Mouse (Mus musculus) thymus, adult 18-20 months (tissue): ENCODE data around the gene Ndufs2.

Source experiments
- DNase-seq, 2 experiments: peaks; one replicate each; pipeline ENCODE4 v3.0.0; 2022; ENCODE audit warnings: mixed read lengths in 2 of 2

Gene Ndufs2

DNA sequence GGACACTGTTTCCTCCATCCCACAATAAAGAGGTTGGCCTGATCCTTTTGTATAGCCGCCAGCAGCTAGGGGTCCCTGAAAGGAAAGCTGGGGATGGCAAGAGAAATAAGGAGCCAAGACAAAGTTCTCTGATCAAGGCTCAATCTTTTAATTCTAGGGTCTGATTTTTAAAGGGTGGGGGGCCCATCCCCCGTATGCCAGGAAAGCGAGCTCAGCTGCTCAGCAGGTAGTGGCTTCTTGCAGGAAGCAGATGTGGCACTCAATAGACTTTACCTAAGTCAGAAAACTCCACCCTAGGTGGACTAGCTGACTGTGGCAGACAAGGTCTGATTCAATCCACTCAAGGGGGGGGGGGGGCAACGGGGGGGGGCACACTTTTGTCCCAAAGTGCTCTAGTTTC lies 24.4 kb downstream of the Ndufs2 start:
- DNase-seq = no peak

DNA sequence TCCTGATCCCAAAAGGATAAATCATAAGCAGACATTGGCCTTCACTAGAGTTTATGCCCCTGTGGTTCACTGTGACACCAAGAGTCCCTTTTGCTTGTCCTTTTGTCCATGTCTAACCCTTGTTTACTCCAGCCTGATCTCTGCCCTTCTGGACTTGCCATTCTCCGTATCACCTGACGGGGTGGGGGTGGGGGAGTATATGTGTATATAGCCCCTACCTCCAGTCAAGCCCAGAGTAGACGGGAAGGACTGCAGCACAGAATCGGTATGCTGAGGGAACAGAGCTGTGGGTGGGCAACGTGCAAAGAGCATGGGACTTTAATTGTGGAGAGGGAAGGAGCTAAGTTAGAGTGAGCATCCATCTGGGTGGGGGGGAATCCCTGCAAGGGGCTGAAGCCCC lies 26.3 kb downstream of the Ndufs2 start, which contains the start of gene Apoa2:
TSS of gene Apoa2 (plus strand) at position 198 of the 400 bp plus-strand sequence.
- DNase-seq = no peak

DNA sequence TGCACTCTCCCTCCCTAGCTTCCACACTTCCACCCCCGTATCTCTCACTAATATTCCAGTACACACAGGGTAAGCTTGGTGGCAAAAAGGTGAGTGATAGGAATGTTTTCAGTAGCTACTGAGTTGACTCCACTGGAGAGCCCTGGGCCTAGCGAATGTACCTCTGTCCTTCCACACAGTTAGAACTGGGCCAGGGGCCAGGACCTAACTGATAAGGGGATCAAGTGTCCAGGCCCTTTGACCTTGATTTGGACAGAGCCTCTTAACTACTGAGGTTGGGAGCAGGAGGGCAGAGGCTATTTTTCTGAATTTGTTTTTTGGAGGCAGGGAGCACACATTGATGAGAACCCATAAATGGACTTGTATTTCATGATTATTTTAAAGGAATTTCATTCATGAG lies 27.4 kb downstream of the Ndufs2 start:
- no peak for DNase-seq

DNA sequence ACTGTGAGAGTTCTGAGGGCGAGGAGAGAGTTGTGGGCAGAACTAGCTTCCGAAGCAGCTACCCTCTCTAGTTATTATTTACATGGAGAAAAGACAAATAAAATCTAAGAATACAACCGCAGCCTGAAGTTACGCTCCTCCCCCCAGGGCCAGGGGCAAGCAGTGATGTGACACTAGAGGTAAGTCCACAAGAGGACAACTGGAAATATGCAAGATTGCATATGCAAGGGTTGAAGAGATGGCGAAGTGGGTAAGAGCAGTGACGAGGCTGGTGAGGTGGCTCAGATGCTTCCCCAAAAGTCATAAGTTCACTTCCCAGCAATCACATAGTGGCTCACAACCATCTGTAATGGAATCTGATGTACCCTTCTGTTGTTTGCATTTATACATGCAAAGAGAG lies 28.0 kb downstream of the Ndufs2 start:
- DNase-seq = no peak

GRCm38 (mm10) chr1:171222238-171223155 lies 28.7 kb downstream of the Ndufs2 start, which contains the start of gene Tomm40l:
TSS of gene Tomm40l (minus strand) at chr1:171222514.
- DNase-seq = peak; percentile 89 to 96

- DNase-seq = peak in 1 of 2 experiments; percentile 15
These were observed 29.7 kb downstream of the Ndufs2 start for GRCm38 (mm10) chr1:171221281-171222193.

- peak; percentile 37 to 52 for DNase-seq
These were observed 30.3 kb downstream of the Ndufs2 start for GRCm38 (mm10) chr1:171220871-171221270.

DNA sequence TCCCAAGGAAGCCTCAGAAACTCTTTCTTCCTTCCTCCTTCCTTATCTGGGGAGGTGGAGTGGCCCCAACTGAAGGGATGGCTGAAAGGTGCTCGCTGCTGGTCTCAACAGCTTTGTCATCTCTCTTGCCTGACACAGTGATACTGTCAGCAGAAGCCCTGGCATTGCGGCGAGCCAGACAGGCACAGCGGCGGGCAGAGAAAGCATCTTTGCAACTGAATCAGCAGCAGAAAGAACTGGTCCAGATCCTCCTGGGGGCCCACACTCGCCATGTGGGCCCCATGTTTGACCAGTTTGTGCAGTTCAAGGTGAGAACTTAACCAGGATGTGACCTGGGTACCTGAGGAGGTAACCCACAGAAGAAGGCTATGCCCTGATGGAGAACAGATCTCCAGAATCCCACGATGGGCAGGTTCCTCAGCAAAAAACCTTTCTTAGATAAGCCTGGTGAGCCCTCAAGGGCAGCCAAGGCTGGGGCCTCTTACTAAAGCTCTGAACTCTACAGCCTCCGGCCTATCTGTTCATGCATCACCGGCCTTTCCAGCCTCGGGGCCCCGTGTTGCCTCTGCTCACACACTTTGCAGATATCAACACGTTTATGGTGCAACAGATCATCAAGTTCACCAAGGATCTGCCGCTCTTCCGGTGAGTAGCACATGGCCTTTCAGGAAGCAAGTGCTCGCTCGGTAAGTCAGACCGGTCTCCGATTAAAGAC lies 34.8 kb downstream of the Ndufs2 start:
- no peak for DNase-seq

GRCm38 (mm10) chr1:171213801-171214496 lies 37.2 kb downstream of the Ndufs2 start, which contains the start of gene Nr1i3:
TSS of gene Nr1i3 (plus strand) at chr1:171213970.
- no peak for DNase-seq

DNA sequence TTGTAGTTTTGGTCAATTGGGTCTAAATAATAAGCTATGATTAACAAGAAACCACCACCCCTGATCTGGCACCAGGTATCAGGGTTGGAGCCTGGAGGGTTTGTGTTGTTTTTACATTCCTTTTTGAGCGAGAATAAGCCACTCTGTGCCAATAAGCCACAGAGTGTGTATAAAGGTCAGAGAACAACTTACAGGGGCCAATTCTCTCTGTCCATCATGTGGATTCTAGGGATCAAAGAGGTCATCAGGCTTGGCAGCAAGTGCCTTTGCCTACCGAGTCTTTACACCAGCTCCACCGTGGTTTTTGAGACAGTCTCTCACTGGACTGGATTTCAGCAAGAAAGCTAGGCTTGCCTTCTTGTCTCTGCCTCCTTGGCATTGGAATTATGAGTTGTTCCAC lies 38.3 kb downstream of the Ndufs2 start:
- DNase-seq = no peak

DNA sequence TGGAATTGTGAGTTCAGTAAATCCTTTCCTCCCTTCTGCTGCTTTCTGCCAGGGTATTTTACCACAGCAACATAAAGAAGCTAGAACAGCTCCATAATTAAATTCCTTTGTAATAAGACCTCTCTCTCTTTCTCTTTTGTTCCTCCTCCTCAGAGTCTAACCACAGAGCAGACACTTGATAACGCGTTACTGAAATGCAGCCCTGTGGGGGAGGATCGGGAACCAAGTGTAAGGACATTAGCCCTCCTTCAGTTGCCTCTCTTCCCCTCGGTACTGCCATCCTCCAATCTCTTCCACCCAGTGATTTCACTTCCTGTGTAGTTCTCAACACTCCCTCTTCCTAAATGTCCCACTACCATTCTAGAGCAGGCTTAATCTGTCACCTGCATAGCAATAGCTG lies 41.8 kb downstream of the Ndufs2 start:
- no peak for DNase-seq

- DNase-seq = no peak
These were observed 45.3 kb downstream of the Ndufs2 start for GRCm38 (mm10) chr1:171205704-171206493.

GRCm38 (mm10) chr1:171204249-171204644 lies 46.9 kb downstream of the Ndufs2 start:
- no peak for DNase-seq

GRCm38 (mm10) chr1:171203471-171204248 lies 47.5 kb downstream of the Ndufs2 start:
- DNase-seq = no peak

DNA sequence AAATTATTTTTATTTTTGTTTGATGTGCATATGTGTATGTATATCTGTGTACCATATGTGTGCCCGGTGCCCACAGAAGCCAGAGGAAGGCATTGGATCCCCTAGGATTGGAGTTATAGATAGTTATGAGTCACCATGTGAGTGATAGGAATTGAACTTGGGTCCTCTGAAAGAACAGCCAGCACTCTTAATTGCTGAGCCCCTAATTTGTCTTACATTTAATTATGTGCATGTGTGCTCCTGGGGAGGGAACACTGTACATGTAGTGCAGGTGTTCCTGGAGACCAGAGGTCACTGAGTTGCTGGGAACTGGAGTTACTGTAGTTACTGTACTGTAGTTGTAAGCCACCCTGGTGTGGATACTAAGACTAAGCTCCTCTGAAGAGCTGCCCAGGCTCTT lies 50.4 kb downstream of the Ndufs2 start:
- no peak for DNase-seq

GRCm38 (mm10) chr1:171199532-171199931 lies 51.7 kb downstream of the Ndufs2 start:
- no peak for DNase-seq

DNA sequence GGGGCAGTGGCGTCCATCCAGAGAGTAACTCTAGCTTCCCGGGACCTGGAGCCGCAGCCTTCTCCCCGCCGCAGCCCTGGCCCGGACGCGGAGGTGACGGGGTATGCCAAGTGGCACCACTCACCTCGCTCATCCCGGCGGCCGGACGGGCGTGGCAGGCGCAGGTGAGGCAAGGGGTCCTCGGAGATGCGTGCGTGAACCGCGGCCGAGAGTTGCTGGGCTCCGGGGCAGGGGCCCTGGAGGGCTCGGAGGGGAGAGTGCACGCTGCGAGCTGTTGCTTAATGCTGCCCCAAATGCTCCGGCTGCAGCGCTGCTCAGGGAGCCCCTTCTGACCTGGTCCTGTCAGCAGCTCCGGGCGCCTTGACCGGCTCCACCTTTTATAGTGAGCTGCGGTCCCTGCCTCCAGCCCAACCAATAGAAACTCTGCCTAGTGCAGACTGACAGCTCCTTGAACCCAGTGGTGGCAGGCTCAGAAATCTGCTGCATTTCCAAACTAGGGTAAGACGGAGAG lies 55.2 kb downstream of the Ndufs2 start, which contains the start of gene Pcp4l1:
TSS of gene Pcp4l1 (minus strand) at position 382 of the 511 bp plus-strand sequence.
- DNase-seq = no peak

GRCm38 (mm10) chr1:171195046-171195822 lies 56.0 kb downstream of the Ndufs2 start:
- DNase-seq = no peak
